Mouse (Mus musculus) 3134 (cell line): Measurements from ENCODE around the gene Gmeb1.

ENCODE experiments used
- DNase-seq: peaks from one replicate; pipeline ENCODE4 v3.0.0-alpha.2; 2011; ENCODE audit warnings: low spot score; ENCODE audit not compliant: insufficient read length; ENCODE audit errors: extremely low read depth

Gene Gmeb1

GRCm38 (mm10) chr4:132274156-132274862 lies 12.9 kb upstream of the Gmeb1 start, which contains the start of gene Taf12:
Taf12 (plus strand) TSS chr4:132274375.
- peak; percentile 95 for DNase-seq

GRCm38 (mm10) chr4:132273166-132273565 lies 11.8 kb upstream of the Gmeb1 start:
- DNase-seq: no peak

GRCm38 (mm10) chr4:132269740-132270560 lies 8.5 kb upstream of the Gmeb1 start:
- DNase-seq: peak; percentile 89

- DNase-seq: peak; percentile 47
Observed at GRCm38 (mm10) chr4:132268871-132269739, 7.7 kb upstream of the Gmeb1 start.

- DNase-seq: no peak
Observed at GRCm38 (mm10) chr4:132266835-132267349, 5.5 kb upstream of the Gmeb1 start.

- no peak for DNase-seq
Observed at GRCm38 (mm10) chr4:132263313-132263712, 1.9 kb upstream of the Gmeb1 start.

- DNase-seq: no peak
Observed at GRCm38 (mm10) chr4:132262358-132262616, 885 bp upstream of the Gmeb1 start.

GRCm38 (mm10) chr4:132260404-132261379 lies 710 bp downstream of the Gmeb1 start:
- DNase-seq: peak; percentile 63

- no peak for DNase-seq
Observed at GRCm38 (mm10) chr4:132259248-132259647, 2.2 kb downstream of the Gmeb1 start.

- no peak for DNase-seq
Observed at GRCm38 (mm10) chr4:132256384-132256783, 5.0 kb downstream of the Gmeb1 start.

- no peak for DNase-seq
Observed at GRCm38 (mm10) chr4:132254986-132255385, 6.4 kb downstream of the Gmeb1 start.

- no peak for DNase-seq
Observed at GRCm38 (mm10) chr4:132253622-132254021, 7.8 kb downstream of the Gmeb1 start.

- DNase-seq: no peak
Observed at GRCm38 (mm10) chr4:132253128-132253527, 8.3 kb downstream of the Gmeb1 start.

- no peak for DNase-seq
Observed at GRCm38 (mm10) chr4:132251596-132251995, 9.8 kb downstream of the Gmeb1 start.

GRCm38 (mm10) chr4:132247451-132247997 lies 13.9 kb downstream of the Gmeb1 start:
- DNase-seq: no peak

GRCm38 (mm10) chr4:132245643-132246042 lies 15.8 kb downstream of the Gmeb1 start:
- no peak for DNase-seq

GRCm38 (mm10) chr4:132241208-132241607 lies 20.2 kb downstream of the Gmeb1 start:
- DNase-seq: no peak

GRCm38 (mm10) chr4:132240367-132240766 lies 21.0 kb downstream of the Gmeb1 start:
- no peak for DNase-seq

GRCm38 (mm10) chr4:132238356-132238755 lies 23.0 kb downstream of the Gmeb1 start:
- DNase-seq: no peak
